Mouse (Mus musculus) cerebellum, adult 18-20 months (tissue): ENCODE measurements at regions not wholly inside any gene's neighbourhood (a gene's known extent, or its start where the extent isn't known, plus 50 kb on each side); places are given as distances from the start of the nearest gene placed in this dataset.

Experiments
- DNase-seq, 2 experiments: peaks; one replicate each; pipeline ENCODE4 v3.0.0; 2021

DNA sequence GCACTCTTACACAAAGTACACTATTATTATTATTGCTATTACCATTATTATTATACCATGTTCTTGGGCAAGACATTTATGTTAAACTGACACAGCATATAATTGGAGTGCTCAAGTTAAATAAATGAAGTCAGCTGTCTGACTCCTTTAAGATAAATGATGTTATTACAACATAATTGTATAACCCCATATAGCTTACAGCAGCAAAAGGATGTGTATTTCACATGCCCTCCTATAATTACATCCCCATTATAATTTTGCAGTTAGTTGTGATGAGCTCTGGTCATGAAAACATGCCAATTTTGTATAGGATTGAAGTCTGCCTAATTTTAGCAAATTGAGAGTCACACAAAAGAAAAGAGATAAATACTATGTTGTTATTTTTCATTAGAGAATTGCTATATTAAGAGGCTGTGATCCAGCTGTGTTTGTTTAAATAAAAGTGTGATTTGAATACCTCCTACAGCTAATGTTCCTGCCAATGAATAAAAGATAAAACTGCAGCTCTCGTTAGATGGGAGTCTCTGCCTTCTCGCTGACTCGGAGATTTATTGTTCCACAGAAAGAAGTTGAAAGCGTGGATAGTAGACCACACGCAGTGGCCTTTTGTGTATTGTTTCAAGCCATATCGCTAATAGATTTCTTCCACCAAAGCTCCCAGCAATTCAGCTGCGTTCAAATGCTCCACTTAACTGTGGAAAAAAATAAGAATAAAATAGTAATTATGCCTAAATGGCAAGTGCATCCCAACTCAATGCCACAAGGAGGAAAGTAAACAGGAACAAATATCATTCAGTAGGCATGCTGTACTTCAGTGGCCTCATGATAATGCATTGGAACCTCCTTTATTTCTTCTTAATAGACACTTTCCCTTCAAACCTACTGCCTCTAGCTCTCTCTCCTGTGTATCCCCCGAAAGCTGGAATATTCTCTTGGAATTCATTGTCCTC is 194.9 kb upstream of the Gm10192 start:
- no peak for DNase-seq

DNA sequence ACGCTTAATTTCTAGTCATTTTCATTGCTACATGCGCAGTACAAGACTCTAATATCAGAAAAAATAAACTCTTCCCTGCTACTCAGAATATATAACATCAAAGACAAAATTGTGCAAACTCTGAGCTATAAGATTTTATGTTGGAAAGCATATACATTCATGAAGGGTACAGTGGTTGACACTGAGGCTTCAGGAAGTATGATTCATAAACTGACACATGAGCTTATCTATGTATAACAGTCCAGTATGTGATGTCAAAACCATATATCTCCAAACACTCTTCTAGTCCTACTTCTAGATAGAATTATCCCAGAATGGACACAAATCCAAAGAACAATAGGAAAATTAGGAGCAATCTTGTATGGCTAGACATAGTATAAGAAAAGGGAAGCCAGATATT is 177.5 kb upstream of the Gm10192 start:
- no peak for DNase-seq

DNA sequence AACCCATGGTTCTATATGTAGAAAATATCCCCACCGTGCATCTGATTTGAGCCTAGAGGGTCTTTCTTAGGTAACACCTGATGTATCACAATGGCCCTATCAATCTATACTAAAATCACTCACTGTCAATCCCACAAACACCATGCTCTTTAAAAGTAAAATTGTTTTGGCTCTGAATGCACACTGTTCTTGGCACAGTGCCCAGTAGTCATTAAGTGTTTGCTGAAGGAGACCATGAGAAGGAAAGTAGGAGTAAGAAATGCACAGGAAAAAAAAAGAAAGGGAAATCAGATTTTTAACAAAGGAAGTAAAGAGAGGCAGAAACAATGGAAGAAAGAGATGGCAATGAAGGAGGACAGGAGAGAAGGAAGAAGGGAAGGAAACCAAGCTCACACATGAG is 175.0 kb upstream of the Gm10192 start:
- no peak for DNase-seq

DNA sequence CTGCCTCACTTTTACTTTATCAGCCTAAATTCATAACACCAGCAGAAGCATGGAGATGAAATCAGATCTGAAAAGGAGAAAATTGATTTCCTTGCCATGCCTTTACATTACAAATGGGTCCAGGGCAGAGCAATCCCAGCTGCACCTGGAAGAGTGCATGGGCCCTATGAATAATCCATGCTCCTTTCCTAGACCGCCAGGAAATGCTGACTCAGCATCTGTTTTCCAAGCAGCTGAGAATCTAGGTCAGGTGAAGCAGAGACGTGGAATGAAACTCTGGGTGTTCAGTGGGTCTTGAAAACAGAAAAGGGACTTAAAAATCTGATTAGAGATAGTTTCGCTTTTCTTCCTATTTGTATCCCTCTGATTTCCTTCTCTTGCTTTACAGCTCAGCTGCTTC is 163.8 kb upstream of the Gm10192 start:
- no peak for DNase-seq

DNA sequence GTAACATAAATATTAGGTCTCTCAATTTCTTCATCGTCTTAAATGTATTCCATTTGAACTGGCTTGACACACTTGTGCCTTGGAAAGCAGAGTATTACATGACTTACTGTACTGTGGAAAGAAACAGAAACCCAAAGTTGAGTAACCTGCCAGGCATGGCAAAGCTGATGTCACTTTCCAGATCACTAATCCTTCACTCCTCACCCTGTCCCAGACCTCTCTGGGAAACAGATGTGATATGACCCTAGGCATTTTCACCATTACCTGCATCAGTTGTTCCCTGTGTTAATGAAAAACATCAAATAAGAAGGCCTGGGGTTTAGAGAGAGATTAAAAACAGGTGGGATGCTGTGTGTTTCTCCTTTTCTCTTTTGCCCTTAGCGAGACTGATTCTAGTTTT is 161.4 kb upstream of the Gm10192 start:
- no peak for DNase-seq

DNA sequence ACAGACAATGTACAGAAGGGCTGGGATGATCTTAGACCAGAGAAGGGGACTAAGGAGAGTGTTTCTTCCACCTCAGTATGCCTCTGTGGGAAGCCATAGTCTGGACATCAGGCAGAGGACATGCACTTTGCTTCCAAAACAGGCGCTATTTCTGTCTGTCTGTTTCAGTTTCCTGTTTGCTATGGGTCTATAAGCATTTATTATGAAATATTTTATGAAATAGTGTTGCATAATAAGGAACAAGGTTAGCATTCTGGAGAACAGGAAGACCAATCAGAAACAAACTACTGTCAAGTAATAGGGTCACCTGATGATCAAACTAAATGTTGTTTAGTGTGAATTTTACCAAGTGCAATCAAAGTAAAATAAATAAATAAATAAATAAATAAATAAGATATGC is 160.4 kb upstream of the Gm10192 start:
- no peak for DNase-seq
